Mouse (Mus musculus) yolk sac, embryonic 10.5 days (tissue): ENCODE results near the gene Polr2c.
A peak's percentile ranks its signal among the peaks of the same experiment; 100 is the strongest.
"Not testable (repeated sequence)": the region's sequence is repeated elsewhere in the genome, so short reads cannot be mapped to it uniquely, and the experiment has no call there.

Experiments
- DNase-seq: peaks from one replicate; pipeline ENCODE4 v3.0.0-alpha.2; 2017; ENCODE audit warnings: low spot score

The Polr2c gene

DNA sequence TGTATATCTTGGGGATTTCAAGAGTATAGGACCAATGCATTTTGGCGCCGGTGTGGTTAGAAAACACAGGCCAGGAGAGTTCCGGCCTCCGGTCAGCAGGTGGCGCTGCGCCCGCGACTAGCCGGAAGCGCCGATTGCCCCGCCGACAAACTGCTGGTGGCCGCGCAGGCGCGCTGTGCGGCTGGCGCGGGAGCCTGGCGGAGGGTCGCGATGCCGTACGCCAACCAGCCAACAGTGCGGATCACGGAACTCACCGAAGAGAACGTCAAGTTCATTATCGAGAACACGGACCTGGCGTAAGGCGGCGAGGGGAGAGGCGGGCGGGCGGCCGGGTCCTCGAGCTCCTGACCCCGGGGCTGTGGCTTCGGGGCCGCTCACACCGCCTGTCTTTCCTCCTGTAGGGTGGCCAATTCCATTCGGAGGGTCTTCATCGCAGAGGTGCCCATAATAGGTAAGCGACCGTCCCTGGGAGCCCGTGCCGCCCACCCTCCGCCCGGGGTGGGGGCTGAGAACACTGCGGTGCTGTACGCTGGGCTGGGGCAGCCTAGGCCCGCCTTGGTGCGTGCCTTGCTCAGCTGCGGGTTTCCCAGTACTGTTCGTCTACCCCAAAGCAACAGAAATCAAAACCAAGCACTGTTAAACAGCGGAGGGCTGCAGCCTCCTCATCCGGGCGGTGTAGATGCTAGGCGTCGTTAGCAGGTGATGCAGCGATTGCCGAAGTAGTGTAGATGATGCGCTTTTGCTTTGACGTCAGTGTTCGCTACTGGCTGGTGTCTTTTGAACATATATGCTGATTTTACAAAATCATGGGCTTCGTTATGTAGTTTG lies at the start of gene Polr2c:
Polr2c (plus strand) TSS at position 105 of the 828 bp plus-strand sequence.
- peak; percentile 84 for DNase-seq

DNA sequence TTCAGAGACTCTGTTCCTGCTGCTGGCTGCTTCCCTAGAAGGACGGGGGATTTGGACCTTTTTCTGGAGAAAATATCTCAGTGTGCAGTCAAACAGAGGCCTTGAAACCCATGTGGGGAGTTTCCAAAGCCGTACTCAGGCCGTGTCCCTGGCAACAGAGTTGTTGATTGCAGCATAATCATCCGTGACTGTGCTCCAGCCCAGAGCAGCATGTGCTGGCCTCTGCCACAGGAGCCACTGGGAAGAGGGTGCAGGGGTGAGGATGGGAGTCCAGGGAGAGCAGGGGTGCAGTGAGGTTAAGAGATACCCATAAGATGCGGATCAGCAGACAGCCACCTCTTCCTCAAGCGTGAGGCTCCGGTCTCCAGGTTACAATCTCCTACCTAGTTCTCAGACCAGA lies 49.7 kb upstream of the Polr2c start:
- DNase-seq, result no peak

DNA sequence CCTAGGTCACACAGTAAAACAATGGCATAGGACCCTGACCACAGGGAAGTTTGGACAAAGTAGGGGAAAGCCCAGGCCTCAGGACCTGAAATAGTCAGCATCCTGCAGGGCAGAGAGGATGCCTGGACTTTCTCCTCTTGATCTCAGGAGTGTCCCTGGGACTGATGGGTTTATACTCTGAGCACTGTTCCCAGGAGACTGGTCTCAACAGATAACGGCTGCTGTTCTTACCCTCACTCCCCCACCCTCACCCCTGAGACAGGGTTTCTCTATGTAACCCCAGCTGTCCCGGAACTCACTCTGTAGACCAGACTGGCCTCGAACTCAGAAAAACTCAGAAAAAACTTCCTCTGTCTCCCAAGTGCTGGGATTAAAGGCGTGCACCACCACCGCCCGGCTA lies 48.9 kb upstream of the Polr2c start:
- DNase-seq, result no peak

DNA sequence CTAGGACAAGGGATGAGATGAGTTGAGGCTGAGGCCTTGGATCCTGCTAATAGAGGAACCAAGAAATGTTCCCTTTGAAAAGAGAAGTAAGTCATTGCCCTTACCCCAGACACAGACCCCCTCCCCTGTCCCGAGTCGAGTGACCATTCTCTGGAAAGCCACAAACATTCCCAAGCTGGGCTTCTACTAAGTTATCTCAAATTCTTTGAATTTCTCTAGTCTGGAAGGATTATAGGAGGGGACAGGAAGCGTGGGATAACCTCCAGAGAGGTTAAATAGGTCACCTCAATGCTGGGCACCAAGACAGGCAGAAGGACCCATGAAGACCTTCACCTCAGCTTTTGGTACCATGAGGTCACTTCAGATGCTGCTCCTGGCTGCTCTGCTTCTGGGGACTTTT lies 47.1 kb upstream of the Polr2c start, which contains the start of gene Ccl17:
Ccl17 (plus strand) TSS at position 301 of the 400 bp plus-strand sequence.
- no peak for DNase-seq

DNA sequence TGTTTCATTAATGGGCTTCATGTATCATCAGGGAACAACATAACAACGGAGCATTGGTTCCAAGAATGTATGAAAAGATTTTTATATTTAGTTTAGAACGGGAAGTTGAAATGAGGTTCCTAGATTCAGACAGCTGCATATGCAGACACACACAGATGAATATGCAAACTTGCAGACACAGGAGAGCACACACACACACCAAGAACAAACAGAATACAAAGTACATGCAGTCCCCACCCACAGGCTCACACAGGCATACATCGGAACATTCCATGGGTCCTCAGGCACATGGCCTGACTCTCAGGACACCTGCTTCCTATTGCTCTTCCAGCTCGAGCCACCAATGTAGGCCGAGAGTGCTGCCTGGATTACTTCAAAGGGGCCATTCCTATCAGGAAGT lies 46.4 kb upstream of the Polr2c start:
- DNase-seq, result no peak

DNA sequence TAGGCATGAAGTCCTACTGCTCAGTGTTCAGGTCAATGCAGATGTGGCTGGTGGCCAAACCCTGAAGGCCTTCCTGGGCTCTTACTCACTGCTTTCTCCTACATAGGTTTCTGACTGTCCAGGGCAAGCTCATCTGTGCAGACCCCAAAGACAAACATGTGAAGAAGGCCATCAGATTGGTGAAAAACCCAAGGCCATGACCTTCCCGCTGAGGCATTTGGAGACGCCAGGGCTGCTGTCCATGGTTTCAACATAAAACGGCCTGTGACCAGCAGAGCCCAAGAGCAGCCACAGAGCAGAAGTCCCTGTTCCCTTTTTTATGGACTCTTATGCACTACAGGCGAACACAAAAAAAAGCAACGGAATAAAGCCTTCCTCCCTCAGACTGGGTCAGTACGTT lies 45.6 kb upstream of the Polr2c start:
- no peak for DNase-seq

DNA sequence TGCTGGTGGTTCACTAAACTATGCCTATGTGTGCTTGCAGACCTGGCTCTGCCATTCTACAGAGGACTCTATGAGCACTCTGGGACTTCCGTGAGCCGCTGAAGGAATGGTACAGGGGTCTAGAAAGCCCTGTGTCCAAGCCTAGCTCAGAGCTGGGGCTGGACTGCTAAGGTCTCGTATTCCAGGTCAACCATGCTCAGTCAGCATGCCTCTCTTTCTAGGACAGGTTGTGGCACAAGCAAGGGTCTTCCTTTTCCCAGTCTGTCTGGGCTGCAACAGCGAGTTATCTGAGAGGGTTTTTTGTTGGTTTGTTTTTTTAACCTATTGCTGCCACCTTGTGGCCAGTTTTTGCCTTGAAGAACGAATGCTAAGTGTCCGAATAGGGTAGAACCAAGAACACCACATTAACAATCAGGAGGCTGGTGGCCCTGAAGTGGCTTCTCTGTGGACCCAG lies 44.6 kb upstream of the Polr2c start:
- DNase-seq, result peak; percentile 83

DNA sequence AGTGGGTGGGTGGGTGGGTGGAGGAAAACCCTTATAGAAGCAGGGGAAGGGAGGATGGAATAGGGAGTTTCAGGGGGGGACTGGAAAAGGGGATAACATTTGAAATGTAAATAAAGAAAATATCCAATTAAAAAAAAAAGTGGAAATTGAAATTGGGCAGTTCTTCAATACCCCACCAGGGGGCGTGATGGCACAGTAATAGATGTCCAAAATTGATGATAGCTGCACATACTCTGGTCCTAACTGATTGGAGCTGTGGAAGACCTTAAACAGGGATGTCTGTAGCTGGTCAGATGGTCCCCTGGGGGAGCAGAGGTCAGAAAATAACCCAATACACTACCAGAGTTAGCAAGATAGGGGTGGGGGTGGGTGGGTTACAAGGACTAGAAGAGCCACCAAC lies 42.7 kb upstream of the Polr2c start:
- DNase-seq, result no peak

DNA sequence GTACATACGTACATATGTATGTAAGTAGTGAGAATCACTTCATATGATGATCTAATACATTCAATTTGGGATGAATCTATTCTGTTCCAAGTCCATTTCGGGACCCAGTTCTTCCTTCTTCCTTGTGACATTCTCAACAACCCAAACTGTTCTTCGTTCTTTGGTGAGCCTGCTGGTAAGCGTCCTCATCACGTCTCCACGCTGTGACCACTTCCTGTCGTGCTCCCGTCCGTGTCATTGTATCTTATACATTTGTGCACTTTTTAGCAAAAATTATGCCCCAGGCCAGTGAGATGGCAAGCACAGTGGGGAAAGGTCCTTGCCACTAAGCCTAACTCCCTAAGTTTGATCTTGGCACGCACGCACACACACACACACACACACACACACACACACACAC lies 39.3 kb upstream of the Polr2c start:
- no peak for DNase-seq

DNA sequence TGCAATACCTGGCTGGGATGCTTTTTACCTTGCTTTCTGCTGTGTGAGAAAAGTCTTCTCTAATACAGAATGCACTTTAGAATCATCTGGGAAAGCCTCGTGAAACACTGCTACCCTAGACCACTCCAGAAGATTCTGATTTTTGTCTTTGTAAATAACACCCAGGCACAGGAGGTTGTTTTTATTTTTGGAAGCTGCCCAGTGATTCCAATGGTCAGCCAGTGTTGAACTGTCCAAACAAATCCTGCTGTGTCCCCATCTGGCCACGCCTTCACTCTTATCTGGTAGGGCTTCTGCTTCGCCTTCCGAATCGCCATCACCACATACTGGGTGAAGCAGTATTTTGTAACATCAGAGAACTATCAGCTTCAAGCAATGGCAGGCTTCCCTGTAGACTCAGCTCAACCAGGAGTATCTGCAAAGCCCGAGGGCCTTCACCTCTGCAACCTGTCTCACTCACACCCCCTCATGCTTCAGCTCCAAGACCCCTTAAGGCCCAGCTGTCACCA lies 37.5 kb upstream of the Polr2c start:
- DNase-seq, result peak; percentile 22

DNA sequence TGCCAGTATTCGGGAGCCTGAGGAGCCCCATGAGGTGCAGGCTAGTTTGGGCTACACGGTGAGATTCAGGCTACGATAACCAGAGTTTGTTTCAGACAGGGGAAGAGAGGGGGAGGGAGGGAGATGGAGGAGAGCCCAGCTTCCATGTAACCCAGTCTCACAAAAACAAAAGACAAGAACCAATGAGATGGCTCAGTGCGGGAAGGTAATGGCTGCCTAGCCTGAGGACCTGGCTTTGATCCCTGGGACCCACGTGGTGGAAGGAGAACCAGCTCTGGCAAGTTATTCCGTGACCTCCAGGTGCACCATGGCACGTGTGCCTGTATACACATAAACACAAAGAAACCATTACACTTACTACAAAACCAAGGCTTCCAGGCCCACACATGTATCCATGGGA lies 36.7 kb upstream of the Polr2c start:
- DNase-seq, result no peak

DNA sequence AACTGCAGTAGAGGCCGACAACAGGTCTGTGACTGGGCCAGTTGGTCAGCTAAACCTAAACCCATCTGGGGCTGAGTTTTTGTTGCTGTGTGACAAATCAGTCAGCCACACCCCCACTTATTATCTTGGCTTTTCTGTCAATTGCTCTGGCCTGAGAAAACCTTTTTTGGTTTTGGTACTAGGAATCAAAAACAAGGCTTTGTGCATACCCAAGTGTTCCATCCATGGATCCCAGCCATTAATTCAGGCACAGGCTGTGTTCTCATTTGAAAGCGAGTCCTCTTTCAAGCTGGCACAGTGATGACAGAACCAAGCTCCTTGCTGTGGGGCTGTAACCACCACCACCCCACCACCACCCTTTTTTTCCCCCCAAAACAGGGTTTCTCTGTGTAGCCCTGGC lies 35.9 kb upstream of the Polr2c start:
- no peak for DNase-seq

DNA sequence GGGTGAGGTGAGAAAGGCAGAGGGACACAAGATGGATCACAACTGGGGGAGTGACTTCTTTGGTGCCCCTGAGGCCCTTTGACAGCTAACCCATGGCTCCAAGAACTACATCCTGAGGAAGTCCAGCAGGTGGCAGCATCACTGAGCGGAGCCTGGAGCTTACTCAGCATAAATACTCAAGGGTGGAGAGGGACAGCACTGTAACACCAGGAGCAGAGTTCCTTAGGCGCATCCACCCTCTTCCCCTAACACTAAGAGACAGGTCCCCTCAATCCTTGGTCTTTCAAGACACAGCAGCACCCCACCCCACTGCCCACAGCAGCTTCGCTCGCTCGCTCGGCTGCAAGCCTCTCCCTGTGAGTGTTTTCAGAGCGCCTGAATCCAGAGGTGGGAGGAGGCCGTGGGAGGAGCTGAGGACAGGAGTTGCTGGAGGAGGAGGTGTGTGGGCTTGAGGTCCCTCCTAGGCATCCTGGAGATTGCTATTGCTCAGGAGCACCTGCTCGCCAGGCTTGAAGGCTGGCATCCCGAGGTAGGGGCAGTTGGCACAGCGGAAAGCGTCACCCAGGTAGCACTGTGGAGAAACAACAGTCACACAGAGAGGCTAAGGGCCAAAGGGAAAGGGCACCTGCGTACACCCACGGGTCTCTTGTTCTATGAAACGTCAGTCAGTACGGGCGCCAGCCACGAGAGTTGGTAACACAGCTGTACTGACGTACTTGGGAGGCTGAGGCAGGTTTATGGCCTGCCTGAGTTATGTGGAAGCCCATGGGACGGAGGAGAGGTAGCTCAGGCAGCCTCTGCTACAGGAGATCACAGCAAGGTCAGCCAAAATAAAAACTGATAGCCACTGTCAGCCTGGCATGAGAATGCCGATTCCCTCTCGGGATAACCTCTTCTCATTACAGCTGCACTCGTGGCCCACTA lies 34.4 kb upstream of the Polr2c start:
- DNase-seq, result peak; percentile 59

DNA sequence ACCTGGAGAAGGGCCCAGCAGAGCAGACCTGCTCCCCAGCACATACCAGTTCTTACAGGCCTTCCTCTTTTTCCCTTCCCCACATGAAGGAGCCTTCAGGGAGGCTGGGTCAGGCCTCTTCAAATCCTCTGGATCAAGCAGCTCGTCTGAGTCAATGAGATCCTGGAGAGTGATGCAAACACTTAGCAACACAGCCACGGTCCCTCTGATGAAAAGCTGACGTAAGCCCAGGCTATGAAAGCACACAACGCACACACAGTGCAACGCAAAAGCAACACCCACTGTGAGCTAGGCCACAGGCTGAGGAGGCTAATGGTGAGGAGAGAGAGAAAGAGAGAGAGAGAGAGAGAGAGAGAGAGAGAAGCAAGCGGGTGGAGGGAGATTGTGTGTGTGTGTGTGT lies 32.1 kb upstream of the Polr2c start:
- DNase-seq, result no peak

DNA sequence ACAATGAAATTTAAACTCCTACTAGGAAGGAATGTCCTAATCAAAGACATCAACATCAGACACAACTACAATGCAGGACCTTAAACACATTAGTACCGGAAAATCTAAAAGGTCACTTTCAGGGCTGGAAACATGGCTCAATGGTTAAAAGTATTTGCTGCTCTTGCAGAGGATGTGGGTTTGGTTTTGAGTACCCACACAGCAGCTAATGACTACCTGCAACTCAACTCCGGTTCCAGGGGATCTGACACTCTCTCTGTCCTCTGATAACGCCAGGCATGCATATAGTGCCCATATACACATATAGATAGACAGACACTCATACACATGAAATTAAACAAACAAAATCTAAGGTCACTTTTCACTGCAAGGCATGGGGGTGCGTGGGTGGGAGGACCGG lies 31.0 kb upstream of the Polr2c start:
- DNase-seq, result no peak

DNA sequence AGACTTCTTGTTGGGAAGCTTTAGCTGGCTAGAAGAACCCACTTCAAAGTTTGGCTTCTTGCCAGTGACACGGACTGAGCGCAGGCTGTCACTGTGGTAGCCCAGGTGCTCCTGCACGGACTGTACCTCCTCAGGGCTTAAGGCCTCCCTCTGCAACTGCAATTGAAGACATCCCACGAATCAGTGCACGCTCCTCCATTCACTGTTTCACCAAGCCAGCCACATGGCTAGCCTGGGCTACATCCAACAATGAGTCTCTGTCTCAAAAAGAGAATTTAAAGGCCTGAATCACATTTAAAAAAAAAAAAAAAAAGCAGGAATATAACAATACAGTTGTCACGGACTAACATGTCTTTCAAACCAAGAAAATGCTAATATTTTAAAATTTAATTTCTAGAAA lies 29.0 kb upstream of the Polr2c start:
- DNase-seq, result no peak

DNA sequence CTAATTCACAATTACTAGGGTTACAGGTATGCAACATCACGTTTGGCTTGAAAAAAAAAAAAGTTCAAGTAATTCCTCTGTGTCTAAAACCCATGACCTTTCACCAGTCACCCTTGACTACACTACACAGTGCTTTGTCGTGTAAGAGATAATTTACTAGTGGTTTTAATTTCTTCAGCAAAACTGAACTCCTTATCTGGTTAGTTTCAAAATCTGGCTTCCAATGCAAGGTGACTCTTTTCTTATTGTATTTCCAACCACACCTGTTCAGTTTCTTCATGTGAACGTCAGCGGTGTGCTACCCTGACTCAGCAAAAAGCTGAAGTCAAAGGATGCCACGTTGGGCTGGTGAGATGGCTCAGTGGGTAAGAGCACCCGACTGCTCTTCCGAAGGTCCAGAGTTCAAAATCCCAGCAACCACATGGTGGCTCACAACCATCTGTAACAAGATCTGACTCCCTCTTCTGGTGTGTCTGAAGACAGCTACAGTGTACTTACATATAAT lies 23.3 kb upstream of the Polr2c start:
- peak; percentile 11 for DNase-seq

DNA sequence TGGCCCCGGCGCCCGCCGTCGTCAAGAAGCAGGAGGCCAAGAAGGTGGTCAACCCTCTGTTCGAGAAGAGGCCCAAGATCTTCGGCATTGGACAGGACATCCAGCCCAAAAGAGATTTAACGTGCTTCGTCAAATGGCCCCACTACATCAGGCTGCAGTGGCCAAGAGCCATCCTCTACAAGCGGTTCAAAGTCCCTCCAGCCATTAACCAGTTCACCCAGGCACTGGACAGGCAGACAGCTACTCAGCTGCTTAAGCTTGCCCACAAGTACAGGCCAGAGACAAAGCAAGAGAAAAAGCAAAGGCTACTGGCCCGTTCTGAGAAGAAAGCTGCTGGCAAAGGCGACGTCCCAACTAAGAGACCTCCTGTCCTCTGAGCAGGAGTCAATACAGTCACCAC lies 21.5 kb upstream of the Polr2c start:
- DNase-seq, result not testable (repeated sequence)

DNA sequence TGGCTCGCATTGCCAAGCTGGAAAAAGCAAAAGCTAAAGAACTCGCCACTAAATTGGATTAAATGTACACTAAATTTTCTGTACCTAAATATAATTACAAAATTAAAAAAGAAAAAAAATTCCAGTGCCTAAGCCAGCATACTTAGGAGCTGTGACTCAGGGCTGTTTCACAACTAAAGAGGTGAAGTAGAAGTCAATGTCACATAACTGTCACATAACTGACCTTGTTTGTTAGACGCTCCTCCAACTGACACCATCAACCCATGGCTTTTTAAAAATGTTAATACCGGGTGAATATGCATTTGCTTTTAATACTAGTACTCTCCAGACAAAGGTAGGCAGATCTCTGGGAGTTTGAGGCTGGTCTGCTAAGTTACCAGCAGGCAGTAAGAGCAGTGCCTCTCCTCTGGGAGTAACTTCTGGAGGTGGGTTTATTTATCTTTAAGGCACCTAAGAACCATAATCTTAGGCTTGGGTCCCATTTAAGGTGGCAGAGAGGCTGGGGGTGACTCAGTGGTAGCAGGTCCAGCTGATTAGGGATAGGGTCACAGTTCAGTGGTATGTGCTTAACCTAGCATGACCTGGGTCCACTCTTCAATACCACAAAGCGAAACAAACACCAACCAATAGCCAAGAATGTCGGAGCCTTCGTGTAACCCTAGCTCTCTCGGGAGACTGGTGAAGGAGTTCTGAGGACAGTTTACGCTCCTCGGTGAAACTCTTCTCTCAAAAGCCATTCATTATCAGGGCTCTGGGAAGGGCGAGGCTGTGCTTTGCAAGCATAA lies 20.6 kb upstream of the Polr2c start:
- DNase-seq, result peak; percentile 18

DNA sequence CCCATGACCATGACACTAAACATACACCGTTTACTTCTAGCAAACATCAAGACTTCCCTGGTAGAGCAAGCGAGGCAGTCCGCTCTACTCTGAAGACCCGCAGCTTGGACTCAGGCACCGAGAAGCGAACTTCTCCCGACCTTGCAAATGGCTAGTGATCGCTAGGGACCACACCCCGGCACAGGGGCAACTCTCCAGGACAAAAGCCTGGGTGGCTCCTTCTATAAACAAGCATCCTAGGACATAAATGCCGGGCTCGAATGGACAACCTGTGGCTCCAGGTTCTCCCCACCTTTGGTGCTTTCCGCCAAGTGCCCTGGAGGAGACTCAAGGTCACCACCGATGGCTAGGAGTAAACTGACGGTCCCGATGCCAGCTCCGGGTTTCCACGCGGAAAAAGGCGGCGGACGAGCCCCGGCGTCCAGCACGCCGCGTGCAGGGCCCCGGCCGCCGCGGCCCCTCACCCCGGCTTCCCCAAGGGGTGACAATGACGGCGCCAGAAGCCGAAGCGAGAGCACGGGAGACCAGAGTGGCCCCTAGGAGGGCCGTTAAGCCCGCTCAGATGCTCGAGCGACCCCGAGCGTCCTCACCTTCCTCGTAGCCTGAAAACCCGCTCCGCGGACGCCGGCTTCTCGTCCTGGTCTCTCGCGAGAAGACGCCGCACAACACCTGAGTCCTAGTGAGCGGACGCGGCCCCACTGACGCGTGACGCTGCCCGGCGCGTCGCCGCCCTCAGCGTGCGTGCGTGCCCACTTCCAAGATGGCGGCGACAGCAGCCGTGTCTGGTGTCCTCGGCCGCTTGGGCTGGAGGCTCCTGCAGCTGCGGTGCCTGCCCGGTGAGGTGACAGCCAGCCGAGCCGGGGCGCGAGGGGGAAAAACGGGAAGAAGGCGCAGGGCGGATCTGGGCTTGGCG lies 19.3 kb upstream of the Polr2c start, which contains the start of the genes Coq9 and Ciapin1:
Coq9 (plus strand) TSS at position 660 of the 913 bp plus-strand sequence.
Ciapin1 (minus strand) TSS at position 697 of the 913 bp plus-strand sequence.
- peak; percentile 94 for DNase-seq
